Mouse (Mus musculus) lung, postnatal 0 days (tissue): ENCODE data around the gene Grik3. TPM values are rescaled to one million over a fixed set of nuclear protein-coding genes. Genes with fewer than 3 reads are reported as not detected.

Experiments
- ATAC-seq: fragments of 200-750 bp; cut with Nextera tagmentation; 2 replicates; pipeline ENCODE4 v1.8.0; 2017; ENCODE audit warnings: moderate library complexity
- DNase-seq: peaks from one replicate; pipeline ENCODE4 v3.0.0-alpha.2; 2016; ENCODE audit warnings: low spot score
- H3K27ac ChIP-seq: fragments of 300-500 bp; sonication (generic); 2 replicates; pipeline ENCODE4 v1.5.1; 2014; ENCODE audit warnings: antibody characterized with exemption, mild to moderate bottlenecking, low read length, mixed read lengths
- H3K27me3 ChIP-seq: fragments of 300-500 bp; sonication (generic); replicated peaks from 2 replicates; pipeline ENCODE4 v1.6.1; 2014; ENCODE audit warnings: low read length, mixed read lengths; ENCODE audit not compliant: insufficient read depth
- H3K36me3 ChIP-seq: fragments of 300-500 bp; sonication (generic); 2 replicates; pipeline ENCODE4 v1.6.1; 2014; ENCODE audit warnings: low read length, mixed read lengths; ENCODE audit not compliant: insufficient read depth
- H3K4me1 ChIP-seq: fragments of 300-500 bp; sonication (generic); 2 replicates; pipeline ENCODE4 v1.6.1; 2014; ENCODE audit warnings: antibody characterized with exemption, low read depth, low read length, mixed read lengths; ENCODE audit not compliant: insufficient read depth
- H3K4me2 ChIP-seq: fragments of 300-500 bp; sonication (generic); replicated peaks from 2 replicates; pipeline ENCODE4 v1.6.1; 2014; ENCODE audit warnings: low read depth, mild to moderate bottlenecking, low read length, moderate library complexity, mixed read lengths
- H3K4me3 ChIP-seq: fragments of 300-500 bp; sonication (generic); 2 replicates; pipeline ENCODE4 v1.5.1; 2014; ENCODE audit warnings: low read depth, low read length
- H3K9ac ChIP-seq: fragments of 300-500 bp; sonication (generic); replicated peaks from 2 replicates; pipeline ENCODE4 v1.6.1; 2014; ENCODE audit warnings: low read depth, mild to moderate bottlenecking
- H3K9me3 ChIP-seq: fragments of 300-500 bp; sonication (generic); 2 replicates; pipeline ENCODE4 v1.6.1; 2016; ENCODE audit warnings: low read length, mixed read lengths
- CTCF ChIP-seq: IDR thresholded peaks from 2 replicates; pipeline ENCODE4 v1.5.1; 2016; ENCODE audit warnings: antibody characterized with exemption, mild to moderate bottlenecking
- EP300 ChIP-seq: IDR thresholded peaks from 2 replicates; pipeline ENCODE4 v1.6.1; 2016; ENCODE audit warnings: antibody characterized with exemption, mild to moderate bottlenecking, control low read depth
- WGBS: fragments of 180-500 bp; shearing (Covaris S2); extraction: QIAGEN DNeasy Blood & Tissue Kit; methylation state at CpG from one replicate; pipeline ENCODE4 v1.1.7; 2014; 5-methylcytosine and 5-hydroxymethylcytosine counted together
- polyA plus RNA-seq: library from polyadenylated mRNA; unstranded; fragments of >200 nt; fragmentation: Nextera tagmentation; extraction: Ambion mirVana; gene quantifications from 2 replicates; pipeline ENCODE4 v1.2.1, GENCODE M21; 2015

The Grik3 gene
- polyA plus RNA-seq, 1 experiment from 2014 or later: not detected

DNA sequence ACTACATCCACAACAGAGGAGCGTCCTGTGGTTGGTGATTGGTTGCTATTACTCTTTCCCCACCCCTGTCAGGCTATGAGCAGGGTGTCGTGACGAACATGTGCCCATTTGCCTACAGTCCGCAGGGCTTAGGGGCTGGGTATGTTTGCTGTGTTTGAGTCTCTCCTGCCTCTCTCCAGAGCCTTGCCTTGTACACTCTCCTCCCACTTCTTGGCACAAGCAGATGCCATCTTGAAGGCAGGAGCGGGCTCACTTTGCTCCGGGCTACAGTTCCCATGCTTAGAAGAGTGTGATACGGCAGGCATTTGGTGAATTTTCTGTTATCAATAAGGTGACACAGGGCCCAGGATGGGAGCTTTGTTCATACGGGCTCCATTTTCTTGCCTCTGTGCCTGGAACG is 104.5 kb downstream of the Grik3 start:
- TF ChIP-seq CTCF: no peak
- no peak for TF ChIP-seq EP300
- H3K36me3 ChIP-seq: no peaks in the 10 kb centered on the region
- no peaks in the 10 kb centered on the region for H3K9me3 ChIP-seq
- no peak overlapping the region for H3K9ac ChIP-seq
- WGBS: 81% methylated on average over 9 of the region's 9 CpGs
- ATAC-seq (no peak), DNase-seq (no peak)
- H3K4me2 ChIP-seq: no peak overlapping the region
- H3K4me3 ChIP-seq: no peak overlapping the region
- H3K27me3 ChIP-seq: no peaks in the 10 kb centered on the region
- no peaks in the 10 kb centered on the region for H3K4me1 ChIP-seq
- H3K27ac ChIP-seq: no peak overlapping the region

GRCm38 (mm10) chr4:125598677-125599076 is 108.2 kb downstream of the Grik3 start:
- Histone ChIP-seq H3K36me3 (no peaks in the 10 kb centered on the region), H3K27ac (no peak overlapping the region), H3K9ac (no peak overlapping the region), H3K4me1 (no peaks in the 10 kb centered on the region), H3K4me3 (no peak overlapping the region), H3K9me3 (no peaks in the 10 kb centered on the region), H3K27me3 (no peaks in the 10 kb centered on the region), H3K4me2 (no peak overlapping the region)
- WGBS: 30% methylated on average over 10 of the region's 10 CpGs
- ATAC-seq (no peak), DNase-seq (no peak)
- TF ChIP-seq EP300 (no peak), CTCF (no peak)

DNA sequence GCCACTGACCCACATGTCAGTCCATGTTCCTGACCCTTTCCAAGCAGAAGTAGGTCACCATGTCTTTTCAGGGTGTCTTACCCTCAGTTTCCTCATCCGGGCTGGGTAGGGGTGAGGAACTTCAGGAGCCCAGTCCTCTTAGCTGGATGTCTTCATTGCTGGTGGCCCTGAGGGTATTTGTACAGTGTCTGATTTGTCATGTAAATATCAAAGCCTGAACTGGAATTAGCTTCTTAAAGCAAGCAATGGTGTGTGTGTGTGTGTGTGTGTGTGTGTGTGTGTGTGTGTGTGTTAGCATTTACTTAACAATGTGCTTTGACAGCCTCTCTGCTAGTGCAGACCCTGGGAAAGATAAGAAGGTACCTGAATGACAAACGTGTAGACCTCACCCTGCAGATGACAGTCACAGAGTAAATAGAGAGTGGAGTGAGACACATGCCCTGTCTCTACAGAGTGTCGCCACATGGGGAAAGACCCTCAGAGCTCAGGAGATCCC is 109.1 kb downstream of the Grik3 start:
- TF ChIP-seq EP300 (no peak), CTCF (no peak)
- Histone ChIP-seq H3K4me3 (no peak overlapping the region), H3K4me1 (no peaks in the 10 kb centered on the region), H3K4me2 (no peak overlapping the region), H3K27me3 (no peaks in the 10 kb centered on the region), H3K27ac (no peak overlapping the region), H3K36me3 (no peaks in the 10 kb centered on the region), H3K9me3 (no peaks in the 10 kb centered on the region), H3K9ac (no peak overlapping the region)
- 41% methylated on average over 3 of the region's 3 CpGs for WGBS
- no peak for ATAC-seq
- no peak for DNase-seq

DNA sequence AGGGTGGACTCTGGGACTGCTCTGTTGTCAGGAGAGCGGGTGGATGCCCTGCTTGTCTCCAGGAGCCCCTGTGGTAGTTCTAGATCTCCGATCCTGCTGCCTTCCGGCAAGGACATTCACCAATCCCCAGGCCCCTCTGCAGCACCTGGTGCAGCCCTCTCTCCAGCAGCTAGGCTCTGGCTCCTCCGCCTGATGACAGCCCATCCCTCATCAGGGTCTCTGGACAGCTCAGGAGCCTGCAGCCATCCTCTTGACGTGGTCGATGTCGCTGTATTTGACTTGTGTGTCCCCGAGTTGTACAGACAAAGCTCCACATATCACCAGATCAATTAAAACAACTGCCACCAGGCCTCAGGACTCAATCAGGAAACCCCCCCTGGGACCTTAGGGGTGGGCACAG is 110.1 kb downstream of the Grik3 start:
- no peaks in the 10 kb centered on the region for H3K4me1 ChIP-seq
- WGBS: 54% methylated on average over 8 of the region's 8 CpGs
- H3K4me3 ChIP-seq: no peak overlapping the region
- no peak overlapping the region for H3K9ac ChIP-seq
- no peak for TF ChIP-seq EP300
- TF ChIP-seq CTCF: no peak
- H3K36me3 ChIP-seq: no peaks in the 10 kb centered on the region
- H3K4me2 ChIP-seq: no peak overlapping the region
- no peaks in the 10 kb centered on the region for H3K9me3 ChIP-seq
- no peak for DNase-seq
- no peaks in the 10 kb centered on the region for H3K27me3 ChIP-seq
- no peak for ATAC-seq
- no peak overlapping the region for H3K27ac ChIP-seq

GRCm38 (mm10) chr4:125601301-125601700 is 110.8 kb downstream of the Grik3 start:
- TF ChIP-seq EP300 (no peak), CTCF (no peak)
- ATAC-seq: no peak
- 61% methylated on average over 3 of the region's 3 CpGs for whole genome bisulfite sequencing
- Histone ChIP-seq H3K27me3 (no peaks in the 10 kb centered on the region), H3K4me2 (no peak overlapping the region), H3K4me3 (no peak overlapping the region), H3K27ac (no peak overlapping the region), H3K9me3 (no peaks in the 10 kb centered on the region), H3K9ac (no peak overlapping the region), H3K4me1 (no peaks in the 10 kb centered on the region), H3K36me3 (no peaks in the 10 kb centered on the region)
- DNase-seq: no peak

GRCm38 (mm10) chr4:125604494-125604893 is 114.0 kb downstream of the Grik3 start:
- 61% methylated on average over 7 of the region's 7 CpGs for WGBS
- no peaks in the 10 kb centered on the region for H3K4me1 ChIP-seq
- H3K4me2 ChIP-seq: no peak overlapping the region
- no peak overlapping the region for H3K9ac ChIP-seq
- DNase-seq: no peak
- no peaks in the 10 kb centered on the region for H3K9me3 ChIP-seq
- no peaks in the 10 kb centered on the region for H3K36me3 ChIP-seq
- no peak for ATAC-seq
- TF ChIP-seq CTCF (no peak), EP300 (no peak)
- no peak overlapping the region for H3K27ac ChIP-seq
- no peak overlapping the region for H3K4me3 ChIP-seq
- no peaks in the 10 kb centered on the region for H3K27me3 ChIP-seq

DNA sequence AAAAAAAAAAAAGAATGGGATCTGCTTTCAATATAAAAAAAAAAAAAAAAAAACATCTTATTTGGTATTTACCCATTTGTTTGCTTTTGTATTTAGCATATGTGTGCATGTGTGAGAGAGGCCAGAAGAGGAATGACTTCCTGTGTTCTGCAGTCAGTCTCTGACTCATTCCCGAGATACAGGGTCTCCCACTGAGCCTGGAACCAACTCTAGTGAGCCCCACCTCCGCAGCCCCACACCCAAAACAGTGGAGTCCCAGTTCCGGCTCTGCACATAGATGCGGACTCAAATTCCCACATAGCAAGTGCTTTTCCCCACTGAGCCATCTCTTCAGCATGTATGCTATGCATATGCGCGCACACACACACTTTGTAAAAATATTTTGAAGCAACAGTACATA is 115.6 kb downstream of the Grik3 start:
- no peak for TF ChIP-seq CTCF
- TF ChIP-seq EP300: no peak
- WGBS: 81% methylated on average over 6 of the region's 6 CpGs
- Histone ChIP-seq H3K4me3 (no peak overlapping the region), H3K36me3 (no peaks in the 10 kb centered on the region), H3K27ac (no peak overlapping the region), H3K4me1 (no peaks in the 10 kb centered on the region), H3K9ac (no peak overlapping the region), H3K9me3 (no peaks in the 10 kb centered on the region), H3K4me2 (no peak overlapping the region), H3K27me3 (no peaks in the 10 kb centered on the region)
- DNase-seq (no peak), ATAC-seq (no peak)
